Mouse (Mus musculus): ENCODE results near the gene Cyp3a57. TPM values are rescaled to one million over a fixed set of nuclear protein-coding genes. Genes with fewer than 3 reads are reported as not detected.
"Not testable (repeated sequence)": the region's sequence is repeated elsewhere in the genome, so short reads cannot be mapped to it uniquely, and the experiment has no call there.

Gene Cyp3a57
- polyA plus RNA-seq, 1 experiment from 2014 or later: not detected

DNA sequence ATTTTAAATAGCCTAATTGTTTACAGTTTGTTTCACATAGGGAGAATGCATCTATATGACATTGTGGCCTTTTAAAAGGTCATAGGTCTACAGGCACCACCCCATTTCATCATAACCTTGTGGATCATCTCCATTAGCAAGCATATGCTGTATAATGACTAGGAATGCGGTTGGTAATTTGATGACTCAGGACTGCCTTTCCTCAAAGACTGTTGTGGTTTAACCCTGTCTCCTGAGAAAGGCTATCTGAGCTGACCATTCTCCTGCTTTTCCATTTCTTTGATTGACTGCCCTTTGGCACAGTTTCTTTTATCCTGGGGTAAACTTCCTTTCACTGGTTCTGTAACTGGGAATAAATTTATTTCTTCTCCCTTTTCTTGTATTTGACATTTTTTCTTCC lies 8.0 kb downstream of the Cyp3a57 start:
- H3K4me1 ChIP-seq (ENCODE audit: control insufficient read depth, insufficient read depth, low read length): no peaks in the 10 kb centered on the region
- no peak overlapping the region for H3K9ac ChIP-seq (ENCODE audit: low read length)
- H3K27me3 ChIP-seq (ENCODE audit: control insufficient read depth, insufficient read depth, low read length): no peaks in the 10 kb centered on the region
- no peaks in the 10 kb centered on the region; the same call in 1 of the 2 replicates for H3K9me3 ChIP-seq (ENCODE audit: control insufficient read depth, low read length)
- WGBS: 88% methylated on average over 1 of the region's 1 CpGs
- no peak overlapping the region for H3K4me3 ChIP-seq (ENCODE audit: low read depth, low read length)
- H3K36me3 ChIP-seq (ENCODE audit: control insufficient read depth, insufficient read depth, low read length): no peaks in the 10 kb centered on the region
- DNase-seq (ENCODE audit: low spot score, missing footprints) (no peak), ATAC-seq (ENCODE audit: low FRiP score) (no peak)
- no peak overlapping the region for H3K27ac ChIP-seq (ENCODE audit: low read depth, low read length)
- no peak overlapping the region for H3K4me2 ChIP-seq

DNA sequence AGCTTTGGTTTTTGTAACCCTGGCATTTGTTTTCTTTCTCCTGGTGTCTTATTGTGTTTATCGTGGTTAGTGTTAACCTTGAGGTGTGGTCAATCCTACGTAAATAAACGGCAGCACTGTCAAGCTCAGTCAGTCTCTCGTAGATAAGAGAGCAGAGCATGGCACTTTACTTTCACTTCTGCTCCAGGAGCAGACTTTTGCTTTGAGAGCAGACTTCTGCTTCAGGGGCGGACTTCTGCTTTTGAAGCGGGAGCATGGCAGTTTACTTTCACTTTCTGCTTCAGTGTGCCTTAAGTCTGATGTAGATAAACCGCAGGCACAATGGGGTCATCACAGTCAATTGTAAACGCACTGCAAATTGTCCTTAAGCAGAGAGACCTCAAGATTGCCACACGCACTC lies 70.3 kb downstream of the Cyp3a57 start:
- WGBS: 86% methylated on average over 9 of the region's 9 CpGs

DNA sequence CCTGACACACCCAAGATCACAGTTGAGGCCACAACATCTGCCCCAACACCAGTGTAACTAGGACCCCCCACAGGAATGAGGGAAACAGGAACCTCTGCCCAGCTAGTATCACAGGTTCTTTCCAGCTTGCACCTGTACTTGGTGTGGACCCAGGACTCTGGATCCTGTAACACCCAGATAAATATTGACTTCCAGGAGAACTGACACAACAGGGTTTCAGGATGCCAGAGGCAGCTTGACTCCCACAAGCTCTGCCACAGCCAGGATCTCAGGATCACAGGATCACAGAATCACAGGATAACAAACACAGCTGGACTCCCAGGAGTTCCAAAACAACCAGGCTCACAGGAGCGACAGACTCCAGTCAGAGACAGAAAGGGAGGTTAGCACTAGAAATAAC lies 77.2 kb downstream of the Cyp3a57 start:
- ATAC-seq (ENCODE audit: low FRiP score) (no peak), DNase-seq (ENCODE audit: low spot score, missing footprints) (no peak)
- Histone ChIP-seq H3K9me3 (ENCODE audit: control insufficient read depth, low read length) (no peaks in the 10 kb centered on the region; the same call in 1 of the 2 replicates), H3K27me3 (ENCODE audit: control insufficient read depth, insufficient read depth, low read length) (no peaks in the 10 kb centered on the region), H3K4me2 (no peak overlapping the region), H3K4me1 (ENCODE audit: control insufficient read depth, insufficient read depth, low read length) (no peaks in the 10 kb centered on the region), H3K4me3 (ENCODE audit: low read depth, low read length) (no peak overlapping the region), H3K9ac (ENCODE audit: low read length) (no peak overlapping the region), H3K27ac (ENCODE audit: low read depth, low read length) (no peak overlapping the region), H3K36me3 (ENCODE audit: control insufficient read depth, insufficient read depth, low read length) (no peaks in the 10 kb centered on the region)
- WGBS: 54% methylated on average over 1 of the region's 1 CpGs

More for the DNA sequence above, 70.3 kb downstream of the Cyp3a57 start:
- DNase-seq (ENCODE audit: low spot score, missing footprints); ATAC-seq (ENCODE audit: low FRiP score); H3K27ac ChIP-seq (ENCODE audit: low read depth, low read length); H3K9ac ChIP-seq (ENCODE audit: low read length); H3K36me3 ChIP-seq (ENCODE audit: control insufficient read depth, insufficient read depth, low read length); H3K27me3 ChIP-seq (ENCODE audit: control insufficient read depth, insufficient read depth, low read length); H3K4me1 ChIP-seq (ENCODE audit: control insufficient read depth, insufficient read depth, low read length); H3K4me2 ChIP-seq; H3K4me3 ChIP-seq (ENCODE audit: low read depth, low read length): not testable (repeated sequence)
- H3K9me3 ChIP-seq (ENCODE audit: control insufficient read depth, low read length): peaks cover 21% of the 10 kb centered on the region

DNA sequence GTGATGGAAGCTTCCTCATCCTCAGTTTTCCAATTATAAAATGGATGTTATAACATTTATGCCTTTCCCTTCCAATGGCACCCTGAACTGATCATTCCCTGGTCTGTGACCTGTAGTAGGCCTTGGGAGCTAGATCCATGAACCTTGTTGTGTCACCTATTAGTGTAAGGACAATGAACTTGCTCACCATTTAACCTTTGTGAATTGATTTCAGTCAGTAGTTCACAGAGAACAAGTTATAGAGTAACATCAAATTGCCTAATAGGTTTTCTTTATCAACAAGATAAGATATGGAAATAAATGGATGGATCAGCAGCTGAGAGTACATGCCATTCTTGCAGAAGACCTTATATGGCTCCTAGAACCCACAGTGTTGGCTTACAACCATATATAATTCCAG lies 85.9 kb downstream of the Cyp3a57 start:
- no peaks in the 10 kb centered on the region for H3K27me3 ChIP-seq (ENCODE audit: control insufficient read depth, insufficient read depth, low read length)
- no peak overlapping the region for H3K27ac ChIP-seq (ENCODE audit: low read depth, low read length)
- peaks cover 22% of the 10 kb centered on the region; the same call in 1 of the 2 replicates for H3K9me3 ChIP-seq (ENCODE audit: control insufficient read depth, low read length)
- H3K4me1 ChIP-seq (ENCODE audit: control insufficient read depth, insufficient read depth, low read length): no peaks in the 10 kb centered on the region
- no peaks in the 10 kb centered on the region for H3K36me3 ChIP-seq (ENCODE audit: control insufficient read depth, insufficient read depth, low read length)
- no peak overlapping the region for H3K4me3 ChIP-seq (ENCODE audit: low read depth, low read length)
- DNase-seq (ENCODE audit: low spot score, missing footprints) (no peak), ATAC-seq (ENCODE audit: low FRiP score) (no peak)
- no peak overlapping the region for H3K4me2 ChIP-seq
- H3K9ac ChIP-seq (ENCODE audit: low read length): no peak overlapping the region

DNA sequence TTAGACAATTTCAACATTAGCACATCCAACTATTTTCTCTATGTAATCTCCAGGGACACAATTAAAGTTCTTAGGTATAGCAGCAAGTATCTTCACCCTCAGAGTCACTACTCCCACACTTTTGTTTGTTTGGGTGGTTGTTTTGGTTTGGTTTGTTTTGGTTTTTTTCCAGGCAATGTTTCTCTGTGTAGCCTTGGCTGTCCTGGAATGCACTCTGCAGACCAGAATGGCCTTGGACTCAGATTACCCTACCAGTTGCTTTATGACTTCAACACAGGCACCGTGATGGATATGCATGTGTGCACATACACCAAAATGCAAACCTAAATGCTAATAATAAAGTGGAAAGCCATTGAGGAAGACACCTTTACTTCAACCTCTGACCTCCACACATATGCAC lies 88.6 kb downstream of the Cyp3a57 start:
- no peaks in the 10 kb centered on the region for H3K27me3 ChIP-seq (ENCODE audit: control insufficient read depth, insufficient read depth, low read length)
- no peak overlapping the region for H3K27ac ChIP-seq (ENCODE audit: low read depth, low read length)
- WGBS: 85% methylated on average over 1 of the region's 1 CpGs
- H3K4me2 ChIP-seq: no peak overlapping the region
- DNase-seq (ENCODE audit: low spot score, missing footprints) (no peak), ATAC-seq (ENCODE audit: low FRiP score) (no peak)
- H3K4me3 ChIP-seq (ENCODE audit: low read depth, low read length): no peak overlapping the region
- peaks cover 22% of the 10 kb centered on the region; the same call in 1 of the 2 replicates for H3K9me3 ChIP-seq (ENCODE audit: control insufficient read depth, low read length)
- no peak overlapping the region for H3K9ac ChIP-seq (ENCODE audit: low read length)
- H3K36me3 ChIP-seq (ENCODE audit: control insufficient read depth, insufficient read depth, low read length): no peaks in the 10 kb centered on the region
- no peaks in the 10 kb centered on the region for H3K4me1 ChIP-seq (ENCODE audit: control insufficient read depth, insufficient read depth, low read length)

Other genes starting within 250 kb of the Cyp3a57 start
- 44.3 and 48.3 TPM in 2 replicates for gene Arpc1b, start 231.1 kb upstream of the Cyp3a57 start, polyA plus RNA-seq (2014; fragmentation: Nextera tagmentation; extraction: Ambion mirVana)
- 124 and 131 TPM in 2 replicates for gene Pdap1, start 205.0 kb upstream of the Cyp3a57 start, polyA plus RNA-seq (2014; fragmentation: Nextera tagmentation; extraction: Ambion mirVana)
- gene Bud31, start 204.9 kb upstream of the Cyp3a57 start, polyA plus RNA-seq (2014; fragmentation: Nextera tagmentation; extraction: Ambion mirVana): 276 and 283 TPM in 2 replicates
- 14.5 and 15.6 TPM in 2 replicates for gene Ptcd1, start 178.2 kb upstream of the Cyp3a57 start, polyA plus RNA-seq (2014; fragmentation: Nextera tagmentation; extraction: Ambion mirVana)
- 31.7 and 35.9 TPM in 2 replicates for gene Cpsf4, start 178.1 kb upstream of the Cyp3a57 start, polyA plus RNA-seq (2014; fragmentation: Nextera tagmentation; extraction: Ambion mirVana)
- 487 and 540 TPM in 2 replicates for gene Atp5j2, start 153.2 kb upstream of the Cyp3a57 start, polyA plus RNA-seq (2014; fragmentation: Nextera tagmentation; extraction: Ambion mirVana)
- gene Zkscan14, start 143.4 kb upstream of the Cyp3a57 start, polyA plus RNA-seq (2014; fragmentation: Nextera tagmentation; extraction: Ambion mirVana): 8.8 and 9.6 TPM in 2 replicates
- gene Zkscan5, start 140.7 kb upstream of the Cyp3a57 start, polyA plus RNA-seq (2014; fragmentation: Nextera tagmentation; extraction: Ambion mirVana): 20.4 and 20.6 TPM in 2 replicates
- 43.2 and 48.9 TPM in 2 replicates for gene Zfp655, start 113.6 kb upstream of the Cyp3a57 start, polyA plus RNA-seq (2014; fragmentation: Nextera tagmentation; extraction: Ambion mirVana)
- 0.61 and 1.0 TPM in 2 replicates for gene Zscan25, start 64.8 kb upstream of the Cyp3a57 start, polyA plus RNA-seq (2014; fragmentation: Nextera tagmentation; extraction: Ambion mirVana)
- not detected in 2 replicates for gene Cyp3a16, start 124.4 kb downstream of the Cyp3a57 start, polyA plus RNA-seq (2014; fragmentation: Nextera tagmentation; extraction: Ambion mirVana)
- not detected in 2 replicates for gene Cyp3a41b, start 239.5 kb downstream of the Cyp3a57 start, polyA plus RNA-seq (2014; fragmentation: Nextera tagmentation; extraction: Ambion mirVana)